Mouse (Mus musculus) WW6 (cell line): ENCODE measurements at regions not wholly inside any gene's neighbourhood (a gene's known extent, or its start where the extent isn't known, plus 50 kb on each side); places are given as distances from the start of the nearest gene placed in this dataset.

Experiments
- DNase-seq: peaks from one replicate; pipeline ENCODE4 v3.0.0-alpha.2; 2013; ENCODE audit warnings: low read depth, low spot score

DNA sequence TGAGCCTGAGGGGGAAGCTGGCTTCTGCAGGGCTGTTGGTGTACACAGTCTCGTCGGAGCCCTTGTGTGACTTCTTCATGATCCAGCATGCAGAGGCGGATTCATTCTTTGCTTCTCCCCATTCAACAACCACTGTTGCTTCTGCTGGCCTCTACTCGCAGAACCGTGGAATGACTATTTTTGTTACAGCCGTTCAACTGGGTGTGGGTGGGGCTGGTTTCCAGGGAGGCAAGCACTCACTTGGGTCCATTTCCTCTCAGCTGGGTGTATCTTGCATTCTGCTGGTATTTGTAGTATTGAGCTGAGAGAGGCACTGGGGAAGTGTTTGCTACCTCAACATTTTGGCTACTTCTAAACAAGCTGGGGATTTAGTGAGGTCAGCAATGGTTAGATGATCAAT lies 197.3 kb upstream of the Klhl29 start:
- no peak for DNase-seq

DNA sequence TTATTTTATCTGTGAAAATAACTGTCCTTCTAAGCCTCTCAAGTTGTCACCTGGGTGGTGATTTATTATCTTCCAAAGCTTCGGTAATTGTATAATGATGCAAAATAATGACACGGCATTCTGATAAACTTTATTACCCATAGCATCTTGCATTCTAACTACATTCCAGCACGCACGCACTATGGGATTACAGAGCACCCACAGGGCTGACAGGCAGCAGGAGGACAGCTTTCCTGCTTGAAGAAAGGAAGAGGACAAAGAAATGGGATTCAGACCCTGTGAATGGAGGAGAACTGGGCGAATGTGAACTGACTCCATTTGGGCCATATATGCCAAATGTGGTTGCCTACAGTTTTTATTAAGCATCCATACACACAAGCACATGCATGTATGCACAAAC lies 193.5 kb upstream of the Klhl29 start:
- no peak for DNase-seq

DNA sequence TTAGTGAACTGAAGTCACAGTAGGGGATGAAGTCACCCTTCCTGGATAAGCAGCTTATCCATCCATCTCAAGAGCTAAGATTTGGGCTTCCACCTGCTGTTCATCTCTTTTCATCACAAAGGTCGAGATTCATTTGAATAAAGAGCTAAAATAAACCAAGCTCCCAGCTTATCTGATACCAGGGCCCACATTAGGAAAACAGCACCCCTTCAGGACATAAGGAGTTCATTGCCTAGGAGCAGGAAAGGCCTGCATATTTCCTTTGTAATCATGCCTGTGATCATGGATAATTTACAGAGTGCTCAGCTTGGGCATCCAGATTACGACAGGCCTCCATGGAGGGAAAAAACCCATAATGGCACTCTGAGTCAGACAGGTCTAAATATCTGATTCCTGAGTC lies 190.7 kb upstream of the Klhl29 start:
- no peak for DNase-seq

DNA sequence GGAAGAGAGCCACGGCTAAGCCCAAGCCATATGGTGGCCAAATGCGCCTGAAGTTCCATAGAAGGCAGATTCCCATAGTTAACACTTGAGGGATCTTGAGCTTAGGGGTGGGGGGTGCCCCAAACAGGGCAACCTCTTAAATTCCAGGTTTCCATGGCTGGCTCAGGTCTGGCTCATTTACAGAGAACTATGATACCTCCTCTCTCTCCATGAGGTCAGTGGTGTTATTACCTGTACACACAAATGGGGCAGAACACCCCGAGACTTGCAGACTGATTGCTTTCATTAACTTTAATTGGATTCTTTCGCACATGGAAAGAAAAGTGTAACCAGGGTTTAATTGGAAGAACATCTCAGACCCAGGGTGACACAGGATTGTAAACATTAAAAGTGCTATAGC lies 177.1 kb upstream of the Klhl29 start:
- no peak for DNase-seq

DNA sequence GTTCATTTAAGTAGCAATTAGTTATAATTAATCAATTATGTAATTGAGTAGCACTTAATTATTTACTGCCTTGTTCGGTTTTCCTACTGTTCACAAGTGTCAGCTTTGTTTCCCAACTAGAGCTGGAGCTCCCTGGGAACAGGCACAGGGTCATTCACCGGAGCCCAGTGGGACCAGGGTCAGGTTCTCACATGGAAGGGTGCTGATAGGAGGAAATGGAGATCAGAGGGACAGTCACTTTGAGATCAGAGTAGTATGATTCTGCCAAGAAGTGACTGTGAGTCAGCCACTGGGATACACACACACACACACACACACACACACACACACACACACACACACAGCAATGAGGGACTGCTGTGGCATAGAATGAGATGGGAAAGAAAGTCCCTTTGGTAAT lies 176.4 kb upstream of the Klhl29 start:
- no peak for DNase-seq

DNA sequence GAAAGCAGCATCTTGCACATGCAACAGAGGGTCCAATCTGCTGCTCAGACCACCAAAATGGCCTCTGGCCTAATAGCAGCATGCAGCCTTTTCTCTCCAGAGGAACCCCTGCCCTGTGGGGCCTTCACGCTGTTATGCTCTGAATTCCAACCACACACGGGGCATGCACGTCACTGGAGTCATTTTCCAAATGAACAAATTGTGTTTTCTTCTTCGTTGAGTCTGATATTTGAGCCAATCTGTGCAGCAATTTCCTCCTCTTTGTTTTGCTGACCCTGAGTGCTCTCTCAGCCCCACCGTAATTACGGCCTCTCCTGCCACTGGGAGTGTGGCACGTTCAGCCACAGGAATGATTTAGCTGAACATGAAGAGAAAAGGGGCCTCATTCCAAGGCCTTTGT lies 174.3 kb upstream of the Klhl29 start:
- DNase-seq: no peak

DNA sequence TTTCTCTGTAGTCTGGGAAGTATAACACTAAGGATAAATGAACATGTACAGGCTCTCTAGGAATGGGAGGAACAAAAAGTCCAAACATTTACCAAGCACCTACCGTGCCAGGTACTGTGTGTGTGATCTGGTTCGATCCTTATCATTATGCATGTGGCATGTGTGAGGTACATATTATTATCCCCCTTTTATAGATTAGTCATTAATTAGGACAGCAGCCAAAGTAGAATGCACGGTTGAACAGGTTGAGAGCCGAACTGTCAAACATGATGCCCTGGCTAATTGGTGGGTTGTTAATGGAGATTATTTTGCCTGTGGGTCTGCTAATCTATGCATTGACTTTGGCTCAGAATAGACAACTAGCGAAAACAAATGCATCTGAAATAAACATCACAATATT lies 172.2 kb upstream of the Klhl29 start:
- no peak for DNase-seq

DNA sequence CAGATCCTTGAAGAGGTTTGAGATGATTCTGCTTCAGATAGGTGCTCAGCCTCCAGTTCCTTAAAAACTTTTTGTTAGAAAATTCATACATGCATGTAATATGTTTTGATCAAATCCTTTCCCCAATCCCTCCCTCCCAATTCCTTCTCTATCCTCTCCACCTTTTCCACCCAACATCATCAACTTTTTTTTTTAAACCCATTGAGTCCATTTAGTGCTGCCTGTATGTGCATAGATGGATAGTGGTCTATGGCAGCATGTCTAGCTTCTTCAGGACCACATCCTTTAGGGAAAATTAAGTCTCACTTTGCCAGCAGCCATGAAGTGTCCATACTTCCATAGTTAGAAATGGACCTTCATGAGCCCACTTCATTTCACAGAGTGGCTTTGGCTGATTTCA lies 167.2 kb upstream of the Klhl29 start:
- DNase-seq: no peak

DNA sequence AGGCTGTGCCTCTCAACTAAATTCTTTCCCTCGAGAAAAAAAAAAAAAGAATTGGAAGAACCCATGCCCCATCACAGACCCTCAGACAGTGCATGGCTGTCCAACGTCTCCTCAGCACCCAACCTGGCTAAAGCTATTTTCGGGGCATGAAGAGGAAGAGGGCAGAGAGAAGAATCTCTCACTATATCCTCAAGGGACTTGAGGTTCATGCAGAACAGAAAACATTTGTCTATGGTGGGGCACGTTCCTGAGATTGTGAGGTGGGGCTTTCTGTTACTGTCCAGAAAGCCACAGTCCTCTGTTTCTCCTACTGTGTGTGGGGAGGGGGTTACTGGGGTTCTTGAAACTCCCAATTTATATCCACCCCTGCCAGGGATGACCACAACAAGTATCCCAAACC lies 120.8 kb upstream of the Klhl29 start:
- no peak for DNase-seq

DNA sequence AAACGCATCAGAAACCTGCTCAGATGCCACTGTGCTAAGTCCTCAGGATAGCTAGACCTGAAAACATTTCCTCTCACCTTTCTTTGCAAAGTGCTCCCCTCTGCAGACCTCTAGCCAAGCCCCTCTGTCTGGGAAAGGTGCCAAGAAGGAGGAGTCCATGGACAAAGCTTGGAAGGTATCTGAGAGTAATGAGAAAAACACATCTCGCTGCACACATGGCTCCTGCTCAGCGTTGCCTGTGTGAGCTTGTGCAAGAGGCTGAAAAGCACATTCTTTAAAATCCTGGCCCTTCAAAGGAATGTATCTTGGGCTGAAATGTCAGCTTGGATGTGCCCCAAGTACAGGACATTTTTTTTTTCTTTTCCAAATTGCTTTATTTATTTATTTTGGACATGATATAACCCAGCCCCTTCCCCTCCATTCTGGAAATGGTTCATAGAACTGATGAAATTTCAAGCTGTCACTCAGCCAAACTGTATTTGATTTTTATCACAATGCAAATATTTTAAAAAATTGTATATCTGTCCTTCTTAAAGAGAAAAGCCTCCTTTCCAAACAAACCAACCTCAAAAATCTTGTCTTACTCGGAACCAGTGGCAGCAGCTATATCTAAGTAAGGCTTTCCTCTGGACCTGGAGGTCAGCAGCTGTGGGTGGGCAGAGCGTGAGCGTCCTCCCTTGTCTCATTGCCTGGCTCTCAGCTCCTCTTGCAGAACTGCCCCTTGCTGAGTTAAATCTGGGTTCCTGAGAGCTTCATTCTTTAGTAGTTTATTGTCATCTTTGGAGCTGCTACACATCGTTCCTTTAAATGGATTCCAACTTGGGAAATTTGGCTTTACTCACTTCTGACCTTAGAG lies 119.4 kb upstream of the Klhl29 start:
- no peak for DNase-seq

DNA sequence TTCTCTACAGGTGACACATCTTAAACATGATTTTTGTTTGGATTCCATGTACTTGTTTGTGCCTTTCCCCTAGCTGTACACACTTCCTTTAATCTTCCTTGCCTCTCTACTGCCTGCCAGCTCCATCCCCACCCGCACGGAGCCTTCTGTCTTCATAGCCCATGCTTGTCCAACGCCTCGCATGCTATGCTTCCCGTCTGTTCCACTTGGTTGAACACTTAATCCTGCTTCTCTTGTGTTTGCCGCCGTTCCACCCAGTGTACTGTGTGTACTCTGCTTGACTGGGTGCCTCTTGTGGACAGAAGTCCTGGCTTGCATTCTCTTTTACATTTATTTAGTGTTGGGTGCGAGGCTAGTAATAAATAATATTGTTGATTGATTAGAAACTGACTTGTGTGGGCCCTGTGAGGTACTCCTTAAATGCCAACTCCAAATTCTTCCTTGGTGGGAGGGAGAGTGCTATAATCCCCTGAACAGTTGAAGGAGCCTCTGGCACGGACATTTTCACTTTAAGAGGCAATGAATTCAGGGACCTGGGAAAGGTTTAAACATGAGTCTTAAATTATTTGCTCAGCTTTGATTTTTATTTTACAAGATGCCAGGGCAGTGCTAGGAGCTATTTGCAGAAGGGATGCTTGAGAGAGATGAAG lies 88.9 kb upstream of the Klhl29 start:
- DNase-seq: no peak

DNA sequence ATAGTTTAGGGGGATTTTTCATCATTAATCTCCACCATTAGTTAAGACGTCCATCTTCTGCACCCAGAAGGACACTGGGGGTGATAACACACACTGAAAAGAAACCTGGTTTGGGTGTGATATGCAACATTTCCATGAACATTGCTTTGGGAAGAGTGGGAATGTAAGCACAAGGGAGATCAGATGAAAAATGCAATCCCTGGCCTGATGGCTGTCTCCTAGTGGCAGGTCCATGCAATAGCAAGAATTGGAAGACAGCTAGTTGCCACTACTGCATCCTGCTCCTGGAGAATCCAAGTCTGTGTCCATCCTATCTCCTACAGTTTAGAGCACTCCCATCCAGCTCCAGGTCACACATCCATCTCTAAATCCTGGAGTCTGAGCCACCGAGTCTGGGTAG lies 77.7 kb upstream of the Klhl29 start:
- no peak for DNase-seq

DNA sequence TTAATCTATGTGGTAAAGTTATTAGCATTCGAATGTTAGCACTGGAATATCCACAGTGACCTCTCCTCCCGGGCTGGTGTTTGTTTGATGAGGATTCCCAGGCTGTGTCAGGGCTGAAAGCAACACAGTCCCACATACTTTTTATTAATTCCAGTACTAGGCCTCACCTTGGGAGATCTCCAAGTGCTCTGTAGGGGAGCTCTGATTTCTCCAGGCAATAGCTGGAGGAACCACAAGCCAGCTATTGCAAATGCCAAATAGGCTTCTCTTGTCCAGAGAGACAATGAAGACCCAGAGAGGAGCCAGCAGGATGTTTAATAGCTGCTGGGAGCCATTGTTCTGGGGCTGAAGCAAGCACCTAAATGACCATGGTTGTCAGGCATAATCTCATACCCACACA lies 68.2 kb upstream of the Klhl29 start:
- no peak for DNase-seq

DNA sequence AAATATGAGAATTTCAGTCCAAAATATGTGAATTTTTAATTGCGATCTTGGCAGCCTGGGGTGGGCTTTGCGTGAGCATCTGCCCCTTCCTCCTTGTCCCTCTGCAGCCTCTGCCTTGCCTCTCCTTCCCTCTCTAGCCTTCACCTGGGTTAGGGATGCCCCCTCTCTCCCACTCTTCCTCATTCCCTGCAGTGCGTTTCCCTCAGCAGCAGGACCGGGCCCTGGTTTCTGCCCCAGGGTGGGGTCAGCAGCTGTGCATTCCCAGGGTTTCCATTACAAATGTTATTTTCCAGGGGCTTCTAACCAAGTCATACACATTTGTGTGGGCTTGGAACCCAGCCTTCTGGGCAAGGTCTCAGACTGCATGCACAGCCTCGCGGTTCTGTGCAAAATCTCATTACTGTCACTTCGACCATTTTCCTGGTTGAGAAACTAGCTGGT lies 67.6 kb upstream of the Klhl29 start:
- no peak for DNase-seq

DNA sequence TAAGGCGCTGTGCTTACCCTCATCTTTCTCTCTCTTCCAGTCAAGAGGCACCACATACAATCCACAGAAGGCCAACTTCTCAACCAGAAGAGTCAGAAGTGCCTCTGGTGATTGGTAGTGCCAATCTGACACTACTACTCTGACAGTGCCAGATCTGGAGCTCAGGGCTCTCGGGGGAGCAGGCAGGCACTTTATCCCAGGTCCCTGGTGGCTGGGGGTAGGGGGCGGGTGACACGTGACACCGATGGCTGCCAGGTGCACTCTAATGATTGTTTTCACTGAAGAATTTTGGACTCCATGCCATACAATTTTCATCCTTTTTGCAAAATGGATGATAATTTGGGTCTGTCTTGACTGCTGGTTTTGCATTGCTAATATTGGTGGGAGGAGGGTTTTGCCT lies 67.2 kb upstream of the Klhl29 start:
- DNase-seq: no peak

DNA sequence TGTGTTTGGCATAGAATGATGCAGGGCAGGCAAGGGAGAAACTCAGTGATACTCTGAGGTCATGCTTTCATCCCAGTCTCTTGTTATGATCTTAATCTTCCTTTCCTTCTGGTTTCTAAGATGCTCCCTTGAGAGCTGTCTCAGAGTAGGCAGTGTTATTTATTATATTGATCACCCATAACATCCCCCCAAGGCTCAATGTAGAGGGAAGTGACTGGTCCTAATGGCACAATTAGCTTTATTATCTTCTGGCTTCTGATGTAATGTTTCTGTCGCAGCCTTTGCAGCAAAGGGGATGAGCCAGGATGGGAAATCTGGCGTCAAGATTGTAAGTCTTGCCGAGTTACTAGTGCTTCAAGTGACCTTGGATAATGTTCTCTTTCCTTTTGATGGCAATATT lies 65.0 kb upstream of the Klhl29 start:
- no peak for DNase-seq

DNA sequence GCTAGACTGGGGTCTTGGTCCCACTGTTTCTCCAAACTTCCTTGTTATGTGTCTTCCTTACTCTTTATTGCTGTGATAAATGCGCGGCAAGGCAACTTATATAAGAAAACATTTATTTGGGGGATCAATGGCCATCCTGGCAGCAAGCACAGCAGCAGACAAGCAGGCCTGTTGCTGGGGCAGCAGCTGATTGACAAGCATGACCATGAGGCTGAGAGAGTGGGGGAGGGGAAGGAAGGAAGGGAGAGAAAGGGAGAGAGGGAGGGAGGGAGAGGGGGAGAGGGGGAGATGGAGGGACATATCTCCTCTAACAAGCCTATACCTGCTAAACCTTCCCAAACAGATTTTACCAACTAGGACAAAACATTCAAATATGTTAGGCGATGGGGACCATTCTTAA lies 60.4 kb upstream of the Klhl29 start:
- no peak for DNase-seq

DNA sequence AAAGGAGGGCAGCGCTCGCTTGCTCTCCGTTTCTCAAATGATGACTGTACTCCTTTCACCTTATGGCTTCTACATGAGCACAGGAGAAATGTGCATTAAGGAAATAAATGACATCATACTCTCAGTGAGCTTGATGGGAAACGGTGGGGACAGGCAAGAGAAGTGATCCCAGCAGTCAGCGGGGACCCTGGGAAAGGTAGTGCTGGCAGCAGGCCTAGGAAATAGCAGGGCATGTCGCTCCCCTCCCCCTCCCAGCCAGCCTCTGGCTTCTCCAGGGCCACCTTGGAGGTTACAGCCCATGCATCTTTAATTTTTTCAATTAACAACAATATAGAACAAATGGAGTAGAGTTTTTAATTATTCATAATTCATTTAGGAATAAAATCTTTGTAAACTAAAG lies 58.6 kb upstream of the Klhl29 start:
- no peak for DNase-seq

DNA sequence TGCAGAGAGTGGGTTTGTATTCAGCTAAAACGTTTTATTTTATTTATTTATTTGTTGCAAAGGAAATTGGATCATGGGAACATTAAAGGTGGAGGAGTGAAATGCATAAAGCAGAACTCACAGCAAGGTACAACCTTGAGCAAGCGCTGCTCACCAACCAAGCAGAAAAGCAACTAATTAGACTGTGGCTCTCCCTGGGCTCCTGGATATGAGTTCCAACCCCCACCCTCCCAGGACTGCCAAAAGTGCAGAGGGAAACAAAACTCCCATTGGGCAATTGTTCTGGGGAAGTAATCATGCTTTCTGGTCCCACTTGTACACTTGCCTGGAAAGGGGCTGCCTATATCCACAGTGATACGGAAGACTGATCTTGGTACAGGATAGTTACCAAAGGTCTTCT lies 57.2 kb upstream of the Klhl29 start:
- no peak for DNase-seq

DNA sequence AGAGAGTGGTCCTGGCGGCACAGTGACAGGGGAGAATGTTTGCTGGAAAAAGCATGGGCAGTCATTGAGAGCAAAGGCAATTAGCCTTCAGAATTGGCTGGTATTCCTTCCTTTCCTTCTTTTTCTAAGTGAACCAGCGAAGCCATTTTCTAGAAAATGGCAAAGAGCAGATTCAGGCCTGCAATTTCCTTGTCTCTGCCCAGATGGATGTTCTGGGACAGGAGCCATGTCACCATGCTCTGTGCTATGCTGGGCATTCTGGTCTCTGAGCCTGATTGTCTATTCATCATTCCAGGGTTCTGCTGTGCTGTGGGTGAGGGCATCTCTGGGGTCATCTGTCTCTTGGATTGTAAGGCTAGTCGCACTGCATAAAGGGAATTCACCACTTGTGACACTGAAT lies 53.3 kb upstream of the Klhl29 start:
- no peak for DNase-seq
